Mouse (Mus musculus): ENCODE data around the gene Mrgpra4. TPM values are rescaled to one million over a fixed set of nuclear protein-coding genes. Genes with fewer than 3 reads are reported as not detected.

Mrgpra4 gene
- polyA plus RNA-seq (2015; fragmentation: Nextera tagmentation; extraction: Ambion mirVana): not detected in 2 replicates

DNA sequence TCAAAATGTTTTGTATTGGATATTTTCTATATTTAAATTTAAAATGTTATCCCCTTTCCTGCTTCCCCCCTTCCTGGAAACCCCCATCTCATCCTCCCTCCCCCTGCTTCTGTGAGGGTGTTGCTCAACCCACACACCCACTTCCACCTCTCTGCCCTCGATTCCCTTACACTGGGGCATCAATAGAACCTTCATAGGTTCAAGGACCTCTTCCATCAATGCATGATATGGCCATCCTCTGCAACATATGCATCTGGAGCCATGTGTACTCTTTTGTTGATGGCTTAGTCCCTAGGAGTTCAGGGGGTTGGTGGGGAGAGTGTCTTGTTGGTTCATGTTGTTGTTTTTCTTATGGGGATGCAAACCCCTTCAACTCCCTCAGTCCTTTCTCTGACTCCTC is at the start of gene Mrgpra4:
TSS of gene Mrgpra4 (minus strand) at position 101 of the 400 bp plus-strand sequence.
- Histone ChIP-seq H3K4me1 (no peaks in the 10 kb centered on the region), H3K27ac (replicated peaks) (no peak within 1 kb of the TSS), H3K36me3 (no peaks in the 10 kb centered on the region), H3K9ac (no peak within 1 kb of the TSS), H3K9me3 (replicated peaks) (no peaks in the 10 kb centered on the region), H3K4me2 (replicated peaks) (no peak within 1 kb of the TSS), H3K4me3 (replicated peaks) (no peak within 1 kb of the TSS), H3K27me3 (no peaks in the 10 kb centered on the region)
- no peak for ATAC-seq (ENCODE audit: insufficient number of reproducible peaks, low FRiP score, low TSS enrichment, low read depth)
- 54% methylated on average over 1 of the region's 1 CpGs for WGBS

DNA sequence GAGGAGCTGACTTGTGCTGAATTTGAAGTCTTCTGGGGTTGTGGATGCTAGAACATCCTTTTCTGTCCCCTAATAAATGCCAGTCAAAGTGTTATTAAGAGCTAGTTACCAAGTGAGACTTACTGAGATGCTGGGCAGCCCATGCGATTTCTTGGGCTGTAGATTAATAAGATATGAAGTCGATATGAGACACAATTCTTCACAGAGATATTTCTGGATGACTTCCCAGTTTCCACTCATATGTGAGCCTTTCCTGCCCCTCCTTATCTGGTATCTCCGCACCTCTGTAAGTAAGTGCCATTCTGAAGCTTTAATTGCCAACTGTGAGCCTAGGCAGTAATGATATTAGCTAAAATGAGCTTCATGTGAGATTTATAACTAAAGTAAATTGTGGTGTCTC is 45.6 kb upstream of the Mrgpra4 start, which contains the start of gene Mrgprx1:
TSS of gene Mrgprx1 (minus strand) at position 101 of the 400 bp plus-strand sequence.
- Histone ChIP-seq H3K4me2 (replicated peaks) (no peak within 1 kb of the TSS), H3K4me3 (replicated peaks) (no peak within 1 kb of the TSS), H3K36me3 (no peaks in the 10 kb centered on the region), H3K9me3 (replicated peaks) (no peaks in the 10 kb centered on the region), H3K4me1 (no peaks in the 10 kb centered on the region), H3K27me3 (no peaks in the 10 kb centered on the region), H3K9ac (no peak within 1 kb of the TSS), H3K27ac (replicated peaks) (no peak within 1 kb of the TSS)
- WGBS: 83% methylated on average over 3 of the region's 3 CpGs
- ATAC-seq (ENCODE audit: insufficient number of reproducible peaks, low FRiP score, low TSS enrichment, low read depth): no peak

DNA sequence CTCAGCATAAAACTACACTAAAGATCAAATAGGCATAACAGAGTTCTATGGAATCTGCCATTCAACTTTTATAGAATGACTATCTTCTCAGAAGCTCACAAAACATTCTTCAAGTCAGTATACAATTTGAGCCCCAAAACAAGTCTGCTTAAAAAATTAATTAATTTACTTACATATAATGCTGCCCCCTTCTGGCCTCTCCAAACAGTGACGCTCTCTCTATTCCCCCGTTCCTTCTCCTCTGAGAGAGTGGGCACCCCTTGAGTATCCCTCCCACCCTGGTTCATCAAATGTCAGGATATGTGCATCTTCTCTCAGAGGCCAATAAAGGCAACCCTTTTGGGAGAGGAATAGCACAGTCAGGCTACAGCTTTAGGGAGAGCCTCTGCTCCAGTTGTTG is 36.0 kb upstream of the Mrgpra4 start:
- no peak overlapping the region for H3K4me2 ChIP-seq (replicated peaks)
- H3K9me3 ChIP-seq (replicated peaks): no peaks in the 10 kb centered on the region
- no peaks in the 10 kb centered on the region for H3K4me1 ChIP-seq
- no peak overlapping the region for H3K4me3 ChIP-seq (replicated peaks)
- H3K27ac ChIP-seq (replicated peaks): no peak overlapping the region
- H3K36me3 ChIP-seq: no peaks in the 10 kb centered on the region
- no peaks in the 10 kb centered on the region for H3K27me3 ChIP-seq
- H3K9ac ChIP-seq: no peak overlapping the region
- WGBS: 43% methylated on average over 2 of the region's 2 CpGs
- ATAC-seq (ENCODE audit: insufficient number of reproducible peaks, low FRiP score, low TSS enrichment, low read depth): no peak

DNA sequence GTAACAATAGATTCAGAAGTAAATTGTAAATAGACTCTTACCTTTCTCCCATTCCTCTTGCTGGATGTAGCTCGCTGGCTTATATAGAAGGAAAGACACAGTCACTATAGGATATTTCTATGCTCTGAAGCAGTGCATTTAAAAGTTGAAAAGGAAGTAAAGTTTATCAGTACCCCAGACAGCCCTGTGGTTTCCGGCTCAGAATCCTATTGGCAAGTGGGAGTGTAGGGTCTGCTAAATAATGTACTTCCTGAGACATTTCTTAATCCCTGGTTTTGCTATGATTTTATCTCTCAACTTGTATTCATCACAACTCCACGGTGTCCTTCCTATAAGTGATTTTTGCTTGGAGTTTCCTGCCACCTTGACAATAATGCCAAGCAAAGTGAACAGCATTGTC is 13.8 kb upstream of the Mrgpra4 start:
- WGBS: 72% methylated on average over 3 of the region's 3 CpGs
- H3K27me3 ChIP-seq: no peaks in the 10 kb centered on the region
- ATAC-seq (ENCODE audit: insufficient number of reproducible peaks, low FRiP score, low TSS enrichment, low read depth): no peak

DNA sequence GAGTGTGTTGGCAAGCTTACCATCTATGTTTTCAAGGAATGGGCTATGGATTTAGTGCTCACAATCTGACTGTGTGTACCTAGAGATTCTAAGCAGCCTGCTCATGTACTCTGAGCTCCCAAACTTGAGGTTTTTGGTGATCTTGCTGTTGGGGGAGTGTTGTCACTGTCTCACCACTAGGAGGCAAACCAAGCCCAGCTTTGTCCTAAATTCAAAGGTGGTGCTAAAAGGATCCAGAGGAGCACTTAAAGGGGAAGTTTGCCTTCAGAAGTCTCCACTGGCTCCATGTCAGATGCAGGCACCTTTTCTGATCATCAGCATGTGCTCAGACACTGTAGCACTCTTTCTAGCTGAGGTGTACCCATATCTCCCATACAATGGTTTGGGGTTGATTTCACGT is 4.9 kb upstream of the Mrgpra4 start:
- H3K4me3 ChIP-seq (replicated peaks): no peak overlapping the region
- no peak overlapping the region for H3K27ac ChIP-seq (replicated peaks)
- no peaks in the 10 kb centered on the region for H3K9me3 ChIP-seq (replicated peaks)
- no peaks in the 10 kb centered on the region for H3K4me1 ChIP-seq
- no peak overlapping the region for H3K4me2 ChIP-seq (replicated peaks)
- ATAC-seq (ENCODE audit: insufficient number of reproducible peaks, low FRiP score, low TSS enrichment, low read depth): no peak
- H3K9ac ChIP-seq: no peak overlapping the region
- no peaks in the 10 kb centered on the region for H3K27me3 ChIP-seq
- H3K36me3 ChIP-seq: no peaks in the 10 kb centered on the region
- 46% methylated on average over 1 of the region's 1 CpGs for WGBS

More for the DNA sequence above, 13.8 kb upstream of the Mrgpra4 start:
- Histone ChIP-seq H3K27ac (replicated peaks) (no peak overlapping the region), H3K9me3 (replicated peaks) (no peaks in the 10 kb centered on the region), H3K4me1 (no peaks in the 10 kb centered on the region), H3K4me2 (replicated peaks) (no peak overlapping the region), H3K9ac (no peak overlapping the region), H3K36me3 (no peaks in the 10 kb centered on the region), H3K4me3 (replicated peaks) (no peak overlapping the region)

Other genes starting within 250 kb of the Mrgpra4 start
- gene Mrgprx1, start 45.5 kb upstream of the Mrgpra4 start, polyA plus RNA-seq (2015; fragmentation: Nextera tagmentation; extraction: Ambion mirVana): not detected in 2 replicates
- not detected in 2 replicates for gene Mrgprb5, start 186.9 kb upstream of the Mrgpra4 start, polyA plus RNA-seq (2015; fragmentation: Nextera tagmentation; extraction: Ambion mirVana)
- gene Mrgprb4, start 217.2 kb upstream of the Mrgpra4 start, polyA plus RNA-seq (2015; fragmentation: Nextera tagmentation; extraction: Ambion mirVana): not detected in 2 replicates